Mouse (Mus musculus) spleen, postnatal 36 days (tissue): ENCODE results near the gene Klhl1.

Experiments
- DNase-seq, 2 experiments: peaks; one replicate each; pipeline ENCODE4 v3.0.0; 2022; ENCODE audit warnings: low spot score in 2 of 2, mixed read lengths in 1 of 2

Klhl1 gene

DNA sequence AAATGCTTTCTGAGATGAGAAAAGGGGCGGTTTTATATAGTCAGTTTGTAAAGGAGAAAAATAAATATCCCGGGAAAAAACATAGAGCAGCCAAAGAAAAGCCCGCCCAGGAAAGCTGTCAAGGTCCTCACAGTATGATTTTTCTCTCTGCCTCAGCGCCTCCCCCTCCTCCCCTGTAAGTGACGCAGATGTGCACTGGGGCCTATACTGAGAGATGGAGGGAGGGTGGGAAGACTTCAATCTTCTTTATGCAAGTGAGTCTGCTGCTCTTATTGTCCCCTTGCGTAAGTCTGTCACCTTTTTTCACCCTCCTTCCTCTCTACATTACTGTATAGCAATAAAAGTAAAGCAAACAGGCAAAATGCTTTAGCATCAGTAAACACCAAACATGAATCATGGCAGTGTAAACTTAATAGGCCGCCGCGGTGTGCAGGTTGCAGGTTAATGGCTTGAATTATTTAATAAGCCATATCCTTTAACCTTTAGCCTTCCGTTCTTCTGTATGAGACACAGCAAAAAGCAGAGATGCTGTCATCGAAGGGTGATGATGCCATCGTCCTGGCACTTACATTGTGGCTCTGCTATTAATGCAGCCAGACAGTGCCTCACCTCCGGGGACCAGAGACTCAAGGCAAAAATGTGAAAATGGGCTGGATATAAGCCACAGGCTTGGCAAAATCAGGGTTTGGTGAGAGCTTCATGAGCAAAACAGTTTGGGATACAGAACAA lies at the start of gene Klhl1:
Gene Klhl1 (minus strand): TSS at position 149 of the 729 bp plus-strand sequence.
- DNase-seq: no peak

DNA sequence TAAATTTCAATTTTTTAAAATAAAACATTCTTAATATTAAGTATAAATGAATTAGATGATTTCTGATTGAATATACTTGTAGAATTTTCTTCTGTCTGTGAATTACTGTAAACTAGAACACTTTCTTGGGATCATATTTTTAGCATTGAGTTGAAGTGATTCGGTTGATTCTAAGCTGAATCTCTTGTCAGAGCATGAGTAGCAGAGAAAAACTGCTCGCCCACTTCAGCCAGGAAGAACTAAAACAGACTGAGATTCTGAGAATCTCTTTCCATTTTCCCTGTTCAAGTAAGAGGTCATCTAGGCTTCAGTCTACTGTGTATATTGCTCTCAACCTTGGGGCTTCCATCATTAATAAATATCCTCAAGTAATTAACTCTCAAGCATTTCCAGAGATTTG lies 34.8 kb upstream of the Klhl1 start:
- DNase-seq: no peak

DNA sequence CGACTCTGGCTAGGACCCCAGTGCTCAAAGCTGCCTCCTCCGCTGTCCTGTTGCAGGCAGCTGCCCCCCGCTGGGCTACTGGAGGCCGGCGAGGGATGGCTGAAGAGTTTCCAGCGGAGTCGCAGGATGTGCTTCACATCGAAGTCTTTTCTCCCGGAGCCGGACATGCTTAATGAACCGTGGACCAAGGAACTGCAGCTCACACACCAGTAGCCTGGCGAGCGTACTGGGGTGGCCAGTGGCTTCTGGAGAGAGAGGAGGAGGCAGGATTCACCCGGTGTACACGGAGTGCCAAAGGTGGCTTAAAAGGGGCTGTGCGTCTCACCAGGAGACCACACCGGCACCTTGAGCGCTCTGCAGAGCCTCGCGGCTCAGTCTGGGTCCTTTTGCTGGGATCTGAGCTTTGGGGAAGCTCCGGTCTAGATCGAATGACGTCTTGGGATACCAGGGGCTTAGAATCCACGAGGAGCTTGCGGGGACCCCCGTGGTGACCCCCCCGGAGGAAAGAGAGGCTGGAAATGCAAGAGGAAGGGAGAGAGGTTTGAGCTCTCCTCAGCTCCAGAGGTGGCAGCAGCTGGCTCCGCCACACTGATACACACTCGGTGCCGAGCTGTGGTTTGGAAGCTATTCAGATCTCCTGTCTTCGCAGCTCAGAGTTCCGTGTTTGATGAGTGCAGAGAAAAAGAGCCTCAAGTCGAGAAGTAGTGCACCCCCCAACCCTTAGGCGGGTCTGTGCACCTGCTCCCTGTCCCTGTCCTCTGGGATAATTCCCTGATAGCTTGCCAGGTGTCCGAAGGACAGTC lies 550 bp downstream of the Klhl1 start:
- DNase-seq: no peak

DNA sequence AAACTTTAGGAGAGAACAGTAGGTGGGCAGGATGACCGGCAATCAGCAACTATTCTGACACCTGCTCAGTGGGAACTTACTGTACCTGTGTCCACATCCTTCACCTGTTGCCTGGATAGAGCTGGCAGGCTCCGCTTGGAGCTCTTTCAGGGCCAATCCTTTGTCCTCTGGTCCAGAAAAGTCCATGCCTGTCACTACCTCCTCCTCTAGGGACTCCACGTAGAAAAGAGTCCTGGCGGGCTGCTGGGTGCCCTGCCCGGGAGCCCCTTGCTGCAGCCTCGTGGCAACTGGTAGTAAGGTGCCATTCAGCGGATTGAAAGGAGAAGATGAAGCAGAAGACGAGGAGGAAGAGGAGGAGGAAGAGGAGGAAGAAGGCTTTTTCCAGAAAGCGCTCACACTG lies 1.2 kb downstream of the Klhl1 start:
- DNase-seq: no peak

DNA sequence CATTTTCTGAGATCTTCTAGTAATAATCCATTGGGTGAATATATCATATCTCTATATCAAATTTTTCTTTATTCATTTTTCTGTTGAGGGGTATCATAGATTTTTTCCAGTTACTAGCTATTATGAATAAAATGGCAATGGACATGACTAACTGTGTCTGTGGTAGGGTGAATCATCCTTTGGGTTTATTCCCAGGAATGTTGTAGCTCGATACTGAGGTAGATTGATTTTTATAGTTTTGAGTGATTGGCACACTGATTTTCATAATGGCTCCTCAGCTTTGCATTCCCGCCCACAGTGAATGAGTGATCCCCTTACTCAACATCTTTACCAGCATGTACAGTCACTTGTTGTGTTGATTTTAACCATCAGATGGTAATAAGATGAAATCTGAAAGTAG lies 19.0 kb downstream of the Klhl1 start:
- DNase-seq: no peak

DNA sequence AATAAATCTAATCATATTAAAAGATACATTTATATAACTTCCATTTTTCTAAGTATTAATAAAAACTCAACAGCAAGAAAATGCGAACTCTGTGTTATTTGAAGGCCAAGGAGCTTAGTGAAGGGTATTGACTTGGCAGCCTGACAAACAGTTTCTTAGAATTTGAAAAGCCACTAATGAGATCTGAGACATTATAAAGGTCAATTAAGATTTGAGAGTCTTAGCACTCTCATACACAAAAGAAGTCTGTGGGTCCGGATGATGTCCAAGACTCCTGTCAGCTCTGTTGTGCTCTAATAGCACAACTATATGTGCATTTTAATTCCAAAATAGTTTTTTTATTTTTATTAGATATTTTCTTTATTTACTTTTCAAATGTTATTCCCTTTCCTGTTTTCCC lies 47.1 kb downstream of the Klhl1 start:
- no peak for DNase-seq

DNA sequence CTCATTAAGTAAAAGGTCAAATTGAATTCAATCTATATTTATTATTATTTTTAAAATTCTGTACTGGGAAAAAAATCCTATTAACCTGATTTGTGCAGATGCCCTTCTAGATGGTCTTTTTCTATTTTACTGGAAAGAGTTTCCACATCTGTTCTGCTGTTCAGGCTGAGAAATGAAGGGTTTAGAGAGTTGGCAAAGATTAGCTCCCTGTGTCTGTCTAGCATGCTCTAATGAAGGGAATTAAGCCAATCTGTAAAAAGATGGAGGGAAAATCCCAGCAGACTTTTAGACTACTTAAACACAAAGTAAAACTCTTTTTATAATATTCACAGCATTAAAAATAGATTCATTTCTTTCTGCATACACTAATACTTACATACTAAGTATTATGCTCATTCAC lies 47.6 kb downstream of the Klhl1 start:
- no peak for DNase-seq

DNA sequence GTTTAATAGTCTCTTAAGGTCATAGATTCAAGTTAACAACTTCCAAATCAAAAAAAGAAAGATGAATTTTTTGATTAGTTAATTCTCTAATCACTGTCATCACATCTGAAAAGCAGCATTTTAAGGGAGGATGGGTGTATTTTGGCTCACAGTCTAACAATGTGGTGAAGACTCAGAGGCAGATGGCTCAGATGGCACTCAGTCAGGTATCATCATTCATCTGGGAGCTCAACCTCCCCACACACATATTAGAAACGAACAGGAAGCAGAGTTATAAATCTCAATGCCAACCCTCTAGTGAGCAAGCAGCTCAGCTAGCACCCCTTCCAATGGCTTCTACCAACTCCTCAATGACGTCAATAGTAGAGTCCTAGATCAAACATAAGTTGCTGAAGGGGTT lies 57.1 kb downstream of the Klhl1 start:
- DNase-seq: no peak

DNA sequence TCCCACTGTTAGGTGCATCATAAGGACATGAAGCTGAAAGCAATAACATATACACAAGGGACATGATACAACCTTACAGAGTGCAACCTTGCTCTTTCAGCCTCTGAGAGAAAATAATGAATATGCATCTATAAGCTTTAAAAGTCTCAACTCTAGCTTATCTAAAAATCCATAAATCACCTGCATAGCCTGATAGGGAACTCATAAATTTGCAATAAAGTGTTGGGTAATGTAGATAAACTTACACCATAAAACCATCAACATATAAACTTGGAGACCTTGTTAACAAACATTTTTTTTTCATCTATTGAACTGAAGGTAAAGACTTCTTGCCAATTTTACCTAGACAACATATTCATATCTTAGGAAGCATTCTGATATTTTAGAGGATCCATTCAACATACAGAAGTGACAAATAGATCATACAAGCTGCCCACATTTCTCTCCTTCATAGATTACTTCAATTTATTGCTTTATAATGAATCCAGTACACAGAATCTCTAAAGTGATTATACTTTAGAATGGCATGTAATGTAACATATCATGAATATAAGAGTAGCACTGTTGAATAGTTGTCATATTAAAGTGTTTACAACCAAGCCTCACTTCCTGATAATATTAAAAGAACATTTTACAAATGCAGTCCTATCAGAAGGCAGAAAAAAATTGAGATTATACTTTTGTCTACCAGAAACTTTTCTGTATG lies 126.7 kb downstream of the Klhl1 start:
- no peak for DNase-seq

DNA sequence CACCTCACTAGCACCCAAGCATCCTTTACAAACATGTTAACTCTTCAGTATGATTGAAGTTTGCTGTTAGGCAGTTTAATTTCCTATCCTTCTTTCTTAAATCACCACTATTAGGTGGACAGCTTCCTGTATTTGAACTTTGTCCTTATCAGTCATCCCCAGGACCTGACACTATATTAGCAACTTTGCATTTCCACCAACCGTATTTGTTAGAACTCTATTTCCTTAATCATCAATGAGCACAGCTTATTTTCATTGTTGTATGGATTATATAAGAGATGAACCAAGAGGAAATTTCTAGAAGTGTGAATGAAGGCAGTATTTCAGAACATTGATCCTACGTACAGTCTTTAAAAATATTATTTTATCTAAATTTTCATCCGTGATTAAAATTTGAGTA lies 156.2 kb downstream of the Klhl1 start:
- no peak for DNase-seq

DNA sequence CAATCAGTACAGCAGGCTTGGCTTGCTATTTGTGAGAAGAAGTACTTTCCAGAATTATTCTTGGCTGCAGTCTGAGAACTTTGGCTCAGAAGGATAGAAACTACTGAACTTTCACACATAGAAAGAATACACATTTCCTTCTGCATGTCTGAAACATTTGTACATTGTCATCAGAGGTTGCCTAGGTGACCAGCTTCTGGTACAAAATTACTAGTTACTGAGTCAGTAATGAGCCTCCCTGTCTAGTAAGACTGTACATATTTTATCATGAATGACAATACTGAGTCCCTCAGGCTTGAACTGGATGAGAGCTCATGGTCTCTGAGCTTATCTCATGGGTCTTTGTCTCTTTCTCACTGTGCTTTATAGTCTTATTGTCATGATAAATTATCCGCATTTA lies 170.7 kb downstream of the Klhl1 start:
- DNase-seq: no peak

DNA sequence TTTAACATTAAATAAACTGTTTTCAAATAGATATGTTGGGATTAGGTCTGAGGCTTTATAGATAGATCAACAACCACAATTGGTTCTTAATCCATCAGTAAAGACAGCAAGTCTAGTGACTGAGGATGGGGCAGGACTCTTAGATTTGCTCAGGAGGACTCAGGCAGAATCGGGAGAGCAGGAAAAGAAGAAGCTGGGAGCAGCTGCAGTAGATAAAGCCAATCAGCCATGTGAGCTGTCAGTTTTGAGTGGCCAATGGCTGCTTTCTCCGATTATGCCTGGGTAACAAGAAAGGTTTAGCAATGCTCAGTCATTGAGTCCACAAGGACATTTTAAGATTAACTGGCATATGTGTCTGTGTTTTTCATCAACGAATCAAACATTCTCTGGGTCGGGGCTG lies 187.8 kb downstream of the Klhl1 start:
- no peak for DNase-seq

DNA sequence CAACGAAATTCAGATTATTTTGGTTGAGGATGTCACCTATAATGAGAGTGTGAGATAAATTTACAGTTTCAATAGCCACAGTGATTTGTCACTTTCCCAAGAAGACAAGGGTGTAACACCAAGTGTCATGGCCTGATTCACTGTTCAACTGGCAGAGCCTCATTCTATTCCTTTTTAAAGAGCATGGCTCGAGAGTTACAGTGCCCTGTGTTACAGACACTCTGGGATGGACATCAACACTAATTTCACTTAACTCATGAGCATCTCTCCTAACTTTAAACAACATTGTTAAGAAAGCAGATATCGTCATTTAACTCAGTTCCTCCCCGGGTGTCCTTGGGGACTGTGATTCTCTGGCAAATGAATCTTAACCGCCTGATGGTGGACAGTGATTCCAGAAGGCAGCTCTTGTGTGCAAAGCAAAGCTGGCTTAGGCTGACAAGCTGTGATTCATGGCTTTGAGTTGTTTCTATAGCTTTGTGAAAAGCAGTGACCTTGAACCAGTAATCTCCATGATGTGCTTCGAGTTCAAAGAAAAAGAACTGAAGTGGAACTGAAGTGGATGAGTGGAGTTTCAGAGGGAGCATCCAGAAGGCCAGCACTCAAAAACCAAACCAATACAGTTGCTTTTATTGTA lies 301.0 kb downstream of the Klhl1 start:
- no peak for DNase-seq

DNA sequence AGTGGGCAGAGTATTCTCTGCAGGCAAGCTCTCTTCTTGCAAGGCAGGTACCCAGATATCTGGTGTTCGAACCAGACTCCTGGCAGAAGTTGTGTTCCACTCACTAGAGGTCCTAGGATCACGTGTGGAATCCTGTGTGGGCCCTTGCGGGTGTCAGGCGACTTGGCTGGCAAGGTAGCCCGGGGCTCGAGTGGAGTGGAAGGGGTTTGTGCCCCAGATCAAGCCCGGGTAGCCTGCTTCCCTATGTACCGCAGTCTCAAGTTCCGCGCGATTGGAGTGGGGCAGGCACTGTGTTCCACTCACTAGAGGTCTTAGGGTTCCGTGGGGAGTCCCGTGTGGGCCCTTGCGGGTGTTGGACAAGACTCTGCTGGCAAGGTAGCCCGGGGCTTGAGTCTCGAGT lies 324.1 kb downstream of the Klhl1 start:
- peak; percentile 3 to 5 for DNase-seq

DNA sequence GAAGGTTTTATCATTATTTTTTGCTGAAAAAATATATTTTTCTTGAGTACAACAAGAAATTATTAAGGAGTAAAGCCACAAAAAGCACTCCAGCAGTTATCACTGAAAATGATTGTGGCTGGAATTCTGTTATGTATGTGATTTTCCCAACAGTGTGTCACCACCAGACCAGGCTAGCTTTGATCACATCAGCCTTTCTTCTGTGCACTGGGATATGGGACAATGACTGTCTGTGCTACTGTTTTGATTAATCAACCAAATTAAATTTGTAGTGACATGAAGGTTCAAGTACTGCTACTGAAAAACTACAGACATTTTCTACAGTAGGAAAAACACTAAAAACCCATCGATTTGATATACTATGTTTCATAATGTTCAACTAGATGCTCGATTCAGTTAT lies 344.4 kb downstream of the Klhl1 start:
- no peak for DNase-seq

DNA sequence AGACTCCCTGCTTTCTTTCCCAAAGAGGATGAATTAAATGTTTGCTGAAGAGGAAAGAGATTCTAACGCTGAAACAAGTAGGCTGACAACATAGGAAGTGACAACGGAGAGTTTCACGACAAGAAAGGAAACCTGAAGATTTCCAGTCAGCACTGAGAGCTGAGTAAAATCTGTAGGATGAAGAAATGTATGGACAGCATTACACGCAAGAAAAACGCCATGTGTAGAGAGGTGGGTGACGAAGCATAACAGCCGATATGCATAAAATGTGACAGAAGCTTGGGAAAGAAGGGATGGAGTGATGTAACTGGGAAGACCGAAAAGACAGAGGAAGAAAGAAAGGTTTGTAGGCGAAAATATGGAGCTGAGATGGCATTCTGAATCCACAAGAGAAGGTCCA lies 375.8 kb downstream of the Klhl1 start:
- no peak for DNase-seq

DNA sequence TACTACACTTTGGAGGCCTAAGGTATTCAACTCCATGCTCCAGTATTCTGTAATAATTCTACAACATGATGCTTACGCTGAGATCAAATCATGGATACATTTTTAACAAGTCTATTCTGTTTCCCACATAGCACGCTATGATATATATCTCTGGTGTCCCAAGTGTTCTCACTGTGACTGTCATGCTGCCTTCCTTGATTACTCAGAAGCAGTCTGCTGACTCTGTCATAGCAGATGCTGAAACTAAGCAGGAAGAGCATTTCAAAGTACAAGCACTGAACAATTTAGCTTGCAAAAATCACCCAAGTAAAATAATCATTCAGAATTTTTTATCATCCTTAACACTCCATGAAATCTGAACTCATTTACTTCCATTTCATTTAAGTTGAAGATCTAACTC lies 378.7 kb downstream of the Klhl1 start:
- no peak for DNase-seq

DNA sequence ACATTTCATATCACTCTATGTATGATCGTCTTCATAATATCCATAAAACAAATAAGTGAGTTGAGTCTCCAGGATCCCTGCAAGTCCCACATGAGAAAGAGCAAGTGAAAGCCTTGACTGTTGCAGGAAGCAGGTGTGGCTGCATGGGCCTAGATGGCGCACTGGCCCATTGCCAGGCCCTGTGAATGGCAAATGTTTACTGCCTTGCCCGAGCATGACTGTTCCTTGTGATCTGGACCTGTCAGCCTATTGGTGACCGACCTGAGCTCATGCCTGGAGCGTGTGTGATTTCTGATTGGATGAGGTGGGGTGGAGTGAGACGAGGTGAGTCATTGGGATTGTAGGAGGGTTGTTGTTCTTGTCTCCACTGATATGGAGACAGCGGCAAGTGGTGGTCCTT lies 411.5 kb downstream of the Klhl1 start:
- DNase-seq: no peak

DNA sequence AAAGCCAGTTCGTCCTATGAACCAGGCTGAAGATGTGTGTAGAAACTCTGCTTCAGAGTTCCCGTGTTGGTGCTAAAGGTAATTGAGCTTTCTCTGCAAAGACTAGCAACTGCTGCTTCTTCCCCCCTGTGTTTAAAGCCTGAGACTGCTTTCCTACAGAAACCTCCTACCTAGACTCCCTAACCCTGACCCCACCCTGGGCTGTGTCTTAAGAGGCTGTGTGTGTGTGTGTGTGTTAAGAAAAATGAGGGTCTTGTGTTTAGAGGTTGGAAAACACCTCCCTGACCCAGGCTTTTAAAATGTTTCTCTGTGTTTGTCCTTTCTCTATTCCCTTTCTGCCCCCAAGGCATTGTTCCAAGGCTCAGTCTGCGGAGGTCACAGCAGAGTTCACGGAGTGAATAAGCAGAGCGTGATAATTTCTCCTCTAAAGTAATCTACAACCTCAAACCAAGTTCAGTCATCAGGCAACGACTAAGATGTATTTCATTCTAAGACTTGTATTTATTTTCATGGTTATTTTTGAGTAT lies 437.2 kb downstream of the Klhl1 start:
- DNase-seq: no peak

DNA sequence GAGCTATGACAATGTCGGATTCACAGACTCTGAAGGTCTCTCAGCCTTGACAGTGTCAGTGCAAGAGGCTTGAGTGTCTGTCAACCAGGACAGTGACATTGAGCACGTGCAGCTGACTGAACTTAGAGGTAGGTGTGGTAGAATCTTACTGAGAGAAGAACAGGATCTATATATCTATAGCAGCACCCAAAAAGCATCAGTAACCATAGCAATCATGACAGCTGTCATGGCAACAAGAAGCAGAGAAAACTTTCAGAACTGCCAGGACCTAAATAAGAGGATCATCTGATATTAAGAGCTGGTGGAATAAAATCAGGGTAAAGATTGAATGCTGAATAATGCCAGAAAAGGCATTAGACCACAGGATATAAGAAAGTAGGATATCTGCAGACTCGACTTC lies 453.0 kb downstream of the Klhl1 start:
- DNase-seq: no peak
